Mouse (Mus musculus) liver, adult 2 months (tissue): Measurements from ENCODE around the gene Cyb5r1. TPM values are rescaled to one million over a fixed set of nuclear protein-coding genes. Genes with fewer than 3 reads are reported as not detected.

Experiments
- DNase-seq: peaks from one replicate; pipeline ENCODE4 v3.0.0-alpha.2; 2011; ENCODE audit warnings: low read depth, low spot score; ENCODE audit errors: extremely low read depth
- H3K27ac ChIP-seq: fragments of 200-500 bp; replicated peaks from 2 replicates; pipeline ENCODE4 v1.5.1; 2012; ENCODE audit warnings: low read depth, mild to moderate bottlenecking, control low read depth, inconsistent platforms, low read length; ENCODE audit not compliant: insufficient read depth
- H3K27me3 ChIP-seq: fragments of 200-500 bp; 2 replicates; pipeline ENCODE4 v1.6.1; 2012; ENCODE audit warnings: mild to moderate bottlenecking, moderate library complexity, low read length, inconsistent platforms; ENCODE audit not compliant: control insufficient read depth, insufficient read depth
- H3K36me3 ChIP-seq: fragments of 200-500 bp; 2 replicates; pipeline ENCODE4 v1.6.1; 2012; ENCODE audit warnings: low read length, inconsistent platforms; ENCODE audit not compliant: control insufficient read depth, insufficient read depth
- H3K4me1 ChIP-seq: fragments of 200-500 bp; 2 replicates; pipeline ENCODE4 v1.6.1; 2011; ENCODE audit warnings: low read length; ENCODE audit not compliant: control insufficient read depth, insufficient read depth
- H3K4me3 ChIP-seq: fragments of 200-500 bp; 2 replicates; pipeline ENCODE4 v1.5.1; 2011; ENCODE audit warnings: low read depth, mild to moderate bottlenecking, control low read depth, low read length, moderate library complexity; ENCODE audit not compliant: insufficient read depth
- H3K79me2 ChIP-seq: fragments of 200-500 bp; 2 replicates; pipeline ENCODE4 v1.6.1; 2012; ENCODE audit warnings: inconsistent platforms, mild to moderate bottlenecking, low read length, moderate library complexity; ENCODE audit not compliant: control insufficient read depth, insufficient read depth
- H3K9ac ChIP-seq: fragments of 200-500 bp; 2 replicates; pipeline ENCODE4 v1.6.1; 2012; ENCODE audit warnings: low read depth, mild to moderate bottlenecking, control low read depth, inconsistent platforms, low read length
- CTCF ChIP-seq: fragments of 200-500 bp; IDR thresholded peaks from 2 replicates; pipeline ENCODE4 v1.5.1; 2011; ENCODE audit warnings: low read depth, low read length, control low read depth
- POLR2A ChIP-seq: fragments of 200-500 bp; IDR thresholded peaks from 2 replicates; pipeline ENCODE4 v1.6.1; 2011; ENCODE audit warnings: low read length, control low read depth; ENCODE audit not compliant: insufficient read depth; ENCODE audit errors: extremely low read depth
- WGBS: fragments of 180-500 bp; shearing (Covaris S2); methylation state at CpG from one replicate; pipeline ENCODE4 v1.1.7; 2018; 5-methylcytosine and 5-hydroxymethylcytosine counted together
- polyA plus RNA-seq: library from polyadenylated mRNA; depleted of rRNA; stranded (reverse); fragments of >200 nt; gene quantifications from 2 replicates; pipeline ENCODE4 v1.2.3, GENCODE M21; 2012
- total RNA-seq: library from RNA; depleted of rRNA; stranded (reverse); fragments of >200 nt; gene quantifications from 2 replicates; pipeline ENCODE4 v1.2.3, GENCODE M21; 2014

The Cyb5r1 gene
- total and polyA plus RNA-seq, 2 experiments: 4.7 to 16.3 TPM

DNA sequence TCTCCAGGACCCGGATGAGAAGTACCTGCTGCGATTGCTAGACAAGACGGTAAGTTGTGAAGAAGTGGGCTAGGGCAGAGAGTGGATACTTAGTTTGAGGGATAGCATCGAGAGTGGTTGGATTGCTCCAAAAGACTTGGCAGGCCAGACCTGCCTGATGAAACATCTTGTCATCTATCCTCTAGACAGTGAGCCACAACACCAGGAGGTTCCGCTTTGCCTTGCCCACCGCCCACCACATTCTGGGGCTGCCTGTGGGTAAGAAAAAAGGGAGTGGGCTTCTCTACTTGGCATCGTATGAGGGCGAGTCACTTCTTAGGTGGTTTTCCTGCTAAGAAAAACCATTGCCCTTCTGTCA is 1.0 kb downstream of the Cyb5r1 start:
- WGBS: 30% methylated on average over 8 of the region's 8 CpGs
- no peaks in the 10 kb centered on the region for H3K79me2 ChIP-seq
- H3K27ac ChIP-seq: no peak overlapping the region
- no peak for TF ChIP-seq POLR2A
- TF ChIP-seq CTCF: no peak
- no peaks in the 10 kb centered on the region for H3K27me3 ChIP-seq
- no peak for DNase-seq
- peak overlapping the region; percentile 70 for H3K9ac ChIP-seq
- peak overlapping the region; percentile 79 for H3K4me3 ChIP-seq
- H3K36me3 ChIP-seq: peaks cover 4% of the 10 kb centered on the region; the same call in 1 of the 2 replicates
- peaks cover 6% of the 10 kb centered on the region; the same call in 1 of the 2 replicates for H3K4me1 ChIP-seq

DNA sequence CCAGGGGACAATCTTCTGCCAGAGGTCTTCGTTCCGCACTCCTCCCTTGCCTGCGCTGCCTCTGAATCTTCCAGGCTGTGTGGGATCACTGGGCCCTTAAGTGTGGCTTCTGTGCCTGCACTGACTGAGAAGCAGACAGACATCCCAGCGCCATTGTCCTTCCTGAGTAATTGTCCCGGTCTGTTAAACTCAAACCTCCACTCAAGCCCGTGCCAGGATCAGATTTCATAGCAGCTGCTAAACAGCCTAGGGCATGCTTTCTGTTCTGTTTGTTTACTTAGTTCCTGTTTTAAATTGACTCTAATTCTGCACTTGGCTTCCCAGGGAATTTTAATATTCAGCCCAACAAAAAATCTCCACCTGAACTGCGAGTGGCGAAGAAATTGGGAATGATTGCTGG is 2.7 kb downstream of the Cyb5r1 start:
- Histone ChIP-seq H3K79me2 (no peaks in the 10 kb centered on the region), H3K27me3 (no peaks in the 10 kb centered on the region), H3K27ac (no peak overlapping the region), H3K4me1 (peaks cover 6% of the 10 kb centered on the region; the same call in 1 of the 2 replicates), H3K36me3 (peaks cover 4% of the 10 kb centered on the region; the same call in 1 of the 2 replicates), H3K4me3 (no peak overlapping the region), H3K9ac (no peak overlapping the region)
- WGBS: 93% methylated on average over 8 of the region's 8 CpGs
- TF ChIP-seq CTCF (no peak), POLR2A (no peak)
- no peak for DNase-seq

DNA sequence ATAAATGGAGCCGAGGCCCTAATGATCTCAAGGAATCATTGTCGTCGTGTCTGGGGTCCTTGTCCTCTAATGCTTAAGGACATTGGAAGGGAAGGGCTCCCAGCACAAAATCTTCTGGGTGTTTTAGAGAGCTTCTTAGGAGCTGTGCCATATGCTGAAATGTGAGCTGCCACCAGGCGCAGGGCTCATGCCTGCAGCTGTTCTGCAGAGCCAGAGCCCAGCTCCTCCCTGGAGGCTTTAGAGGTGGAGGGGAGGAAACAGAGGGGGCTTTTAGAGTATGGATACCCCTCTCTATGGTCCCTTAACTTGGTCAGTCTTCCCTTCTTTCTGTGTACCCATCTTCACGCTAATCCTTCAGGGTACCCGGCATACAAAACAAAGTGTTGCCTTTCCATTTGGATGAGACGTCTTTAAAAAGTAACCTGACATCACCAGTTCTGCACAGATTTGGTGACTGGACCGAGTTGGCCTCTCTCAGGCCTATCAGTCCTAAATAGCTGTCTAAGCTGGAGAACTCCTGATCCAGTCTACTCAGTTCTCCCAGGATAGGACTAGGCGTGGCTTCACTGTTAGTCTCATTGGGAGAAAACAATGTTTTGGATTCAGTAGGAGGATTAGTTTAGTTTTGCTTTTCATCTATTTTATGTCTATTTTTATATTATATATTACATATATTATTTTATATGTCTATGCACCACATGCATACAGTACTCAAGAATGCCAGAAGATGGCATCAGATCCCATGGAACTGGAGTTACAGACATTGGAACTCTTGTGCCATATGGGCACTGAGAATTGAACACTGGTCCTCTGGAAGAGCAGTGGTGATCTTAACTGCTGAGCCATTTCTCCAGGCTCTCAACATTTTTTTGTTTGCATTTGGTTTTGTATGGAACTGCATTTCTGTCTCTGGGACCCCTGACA is 6.6 kb downstream of the Cyb5r1 start:
- DNase-seq: no peak
- no peak overlapping the region for H3K9ac ChIP-seq

DNA sequence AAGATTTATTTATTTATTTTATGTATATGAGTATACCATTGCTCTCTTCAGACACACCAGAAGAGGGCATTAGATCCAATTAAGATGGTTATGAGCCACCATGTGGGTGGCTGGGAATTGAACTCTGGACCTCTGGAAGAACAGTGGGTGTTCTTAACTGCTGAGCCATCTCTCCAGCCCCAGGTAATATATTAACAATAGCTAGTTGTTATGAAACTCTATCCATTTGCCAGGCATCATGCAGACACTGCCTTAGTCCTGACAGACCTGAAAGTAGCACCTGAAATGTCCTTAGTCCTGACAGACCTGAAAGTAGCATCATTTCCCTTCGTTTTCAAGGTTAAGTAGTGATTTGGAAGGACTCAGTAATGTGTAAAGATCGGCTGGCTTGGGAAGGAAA is 8.7 kb downstream of the Cyb5r1 start:
- H3K4me1 ChIP-seq: peaks cover 18% of the 10 kb centered on the region
- peak overlapping the region; percentile 30; the same call in 1 of the 2 replicates for H3K9ac ChIP-seq
- 27% methylated on average over 2 of the region's 2 CpGs for WGBS
- H3K36me3 ChIP-seq: peaks cover 2% of the 10 kb centered on the region; the same call in 1 of the 2 replicates
- peaks cover 22% of the 10 kb centered on the region for H3K79me2 ChIP-seq
- peak overlapping the region; percentile 93 for H3K27ac ChIP-seq
- TF ChIP-seq CTCF (no peak), POLR2A (no peak)
- no peaks in the 10 kb centered on the region for H3K27me3 ChIP-seq
- peak; percentile 73 for DNase-seq
- peak overlapping the region; percentile 1; the same call in 1 of the 2 replicates for H3K4me3 ChIP-seq

More for the DNA sequence above, 6.6 kb downstream of the Cyb5r1 start:
- TF ChIP-seq POLR2A (no peak), CTCF (no peak)
- no peak overlapping the region for H3K4me3 ChIP-seq
- no peaks in the 10 kb centered on the region for H3K27me3 ChIP-seq
- H3K27ac ChIP-seq: no peak overlapping the region
- WGBS: 96% methylated on average over 9 of the region's 9 CpGs
- peaks cover 16% of the 10 kb centered on the region for H3K79me2 ChIP-seq
- peaks cover 10% of the 10 kb centered on the region for H3K4me1 ChIP-seq
- peaks cover 4% of the 10 kb centered on the region; the same call in 1 of the 2 replicates for H3K36me3 ChIP-seq

DNA sequence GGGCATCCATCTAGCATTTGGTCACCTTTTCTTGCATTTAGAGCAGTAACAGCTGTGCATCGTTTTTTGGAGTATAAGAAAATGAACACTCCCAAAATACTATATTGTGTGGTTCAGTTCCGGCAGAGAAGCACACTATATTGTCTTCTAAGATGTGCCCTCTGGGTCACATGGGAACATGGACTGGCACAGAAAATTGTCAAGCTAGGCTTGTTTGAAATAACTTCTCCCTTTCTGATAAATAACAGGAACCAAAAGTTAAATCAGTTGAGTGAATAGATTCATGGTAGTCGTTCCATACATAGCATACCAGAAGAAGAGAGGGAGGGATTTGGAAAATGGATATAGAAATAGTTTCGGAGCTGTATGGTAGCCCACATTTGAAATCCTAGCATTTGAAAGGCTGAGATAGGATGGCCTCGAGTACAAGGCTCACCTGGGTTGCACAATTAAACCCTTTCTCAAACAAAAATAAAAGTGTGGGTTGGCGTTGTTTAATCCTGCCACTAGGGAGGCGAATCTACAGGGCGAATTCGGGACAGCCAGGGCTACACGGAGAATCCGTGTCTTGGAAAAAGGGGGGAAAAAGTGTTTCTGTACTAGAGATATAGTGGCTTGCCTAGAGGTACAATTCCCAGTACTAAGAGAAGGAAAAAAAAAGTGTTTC is 9.3 kb downstream of the Cyb5r1 start:
- H3K4me1 ChIP-seq: peaks cover 22% of the 10 kb centered on the region
- peak overlapping the region; percentile 38 for H3K9ac ChIP-seq
- peak overlapping the region; percentile 91 for H3K4me3 ChIP-seq
- peak; percentile 25; the same call in 1 of the 2 replicates for TF ChIP-seq CTCF
- TF ChIP-seq POLR2A: no peak
- DNase-seq: peak; percentile 87
- no peaks in the 10 kb centered on the region for H3K27me3 ChIP-seq
- H3K79me2 ChIP-seq: peaks cover 23% of the 10 kb centered on the region
- 4% methylated on average over 11 of the region's 11 CpGs for WGBS
- H3K27ac ChIP-seq: peak overlapping the region; percentile 93
- H3K36me3 ChIP-seq: peaks cover 1% of the 10 kb centered on the region; the same call in 1 of the 2 replicates
